Mouse (Mus musculus) olfactory bulb, adult 2 months (tissue): ENCODE results near the gene Nxnl1.

Experiments
- CTCF ChIP-seq: fragments of 200-500 bp; IDR thresholded peaks from 2 replicates; pipeline ENCODE4 v1.5.1; 2012; ENCODE audit warnings: low read depth, mild to moderate bottlenecking, low read length, moderate library complexity; ENCODE audit not compliant: insufficient read depth
- POLR2A ChIP-seq: fragments of 200-500 bp; IDR thresholded peaks from 2 replicates; pipeline ENCODE4 v1.6.1; 2012; ENCODE audit warnings: mild to moderate bottlenecking, low read depth, low read length, moderate library complexity; ENCODE audit not compliant: insufficient read depth

DNA sequence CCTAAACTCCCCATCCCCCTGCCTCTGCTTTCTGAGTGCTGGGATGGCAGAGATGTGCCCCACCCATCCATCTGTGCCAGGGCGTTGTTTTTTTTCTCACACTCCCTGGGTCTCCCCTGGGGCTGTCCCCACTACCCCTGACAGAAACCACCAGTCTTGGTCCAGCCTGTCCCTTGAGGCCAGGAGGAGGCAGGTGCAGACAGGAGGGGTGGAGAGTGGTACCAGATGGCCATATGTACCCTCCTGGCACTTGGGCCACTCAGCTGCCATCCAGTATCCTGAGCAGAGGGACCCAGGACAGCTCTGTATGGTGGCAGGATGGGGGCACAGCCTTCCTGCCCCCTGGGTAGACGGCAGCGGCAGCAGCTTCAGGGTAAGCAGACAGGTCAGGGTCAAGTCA is 31.1 kb upstream of the Nxnl1 start, which contains the start of gene Fam129c:
- no peak for TF ChIP-seq CTCF
- no peak for TF ChIP-seq POLR2A
